Mouse (Mus musculus) liver, embryonic 14.5 days (tissue): ENCODE measurements around the gene Ajuba.

Experiments used
- CTCF ChIP-seq: IDR thresholded peaks from 2 replicates; pipeline ENCODE4 v1.5.1; 2016; ENCODE audit warnings: antibody characterized with exemption, low read depth, control low read depth
- EP300 ChIP-seq: IDR thresholded peaks from 2 replicates; pipeline ENCODE4 v1.6.1; 2016; ENCODE audit warnings: antibody characterized with exemption, low read depth

DNA sequence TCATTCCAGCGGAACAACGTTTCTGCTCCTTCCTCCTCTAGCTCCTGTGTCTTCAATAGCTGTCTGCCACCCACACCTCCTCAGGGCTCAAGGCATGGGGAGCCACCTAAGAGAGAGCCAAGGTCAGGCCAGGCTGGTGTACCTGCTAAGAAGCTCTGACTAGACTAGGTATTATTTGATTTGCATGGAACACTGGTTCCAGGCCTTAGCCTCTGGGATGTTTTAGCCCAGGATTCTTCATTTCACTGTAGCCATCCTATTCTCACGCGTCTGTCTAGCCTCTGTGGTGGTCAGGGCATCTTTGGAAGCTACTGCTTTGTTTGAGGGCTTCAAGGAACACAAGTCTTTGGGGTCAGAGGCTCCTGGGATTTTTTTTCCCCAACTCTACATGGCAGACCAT lies 5.2 kb downstream of the Ajuba start:
- no peak for TF ChIP-seq CTCF
- TF ChIP-seq EP300, result no peak
